Mouse (Mus musculus): ENCODE measurements around the gene Cx3cr1. TPM values are rescaled to one million over a fixed set of nuclear protein-coding genes. Genes with fewer than 3 reads are reported as not detected.

Cx3cr1 gene
- polyA plus RNA-seq, 1 experiment from 2014 or later = 10.5 TPM

DNA sequence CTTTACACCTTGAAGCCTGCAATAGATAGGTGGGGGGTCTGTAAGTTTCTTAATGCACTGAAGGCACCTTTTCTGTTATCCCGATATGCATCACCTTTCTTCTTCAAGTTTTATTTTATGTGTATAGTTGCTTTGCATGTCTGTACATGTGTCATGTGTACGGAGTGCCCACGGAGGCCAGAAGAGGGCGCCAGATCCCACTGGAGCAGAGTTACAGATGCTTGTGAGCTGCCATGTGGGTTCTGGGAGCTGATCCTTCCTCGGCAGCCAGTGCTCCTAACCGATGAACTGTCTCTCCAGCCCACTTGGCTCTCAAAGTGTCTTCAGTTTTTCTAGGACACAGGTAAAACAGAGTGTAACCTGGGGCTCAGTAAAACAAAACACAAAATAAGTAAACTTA is 11.6 kb upstream of the Cx3cr1 start:
- Histone ChIP-seq H3K36me3 (no peaks in the 10 kb centered on the region), H3K9ac (replicated peaks) (no peak overlapping the region), H3K9me3 (replicated peaks) (no peaks in the 10 kb centered on the region), H3K4me2 (no peak overlapping the region), H3K27ac (replicated peaks) (no peak overlapping the region), H3K4me1 (no peaks in the 10 kb centered on the region), H3K27me3 (replicated peaks) (no peaks in the 10 kb centered on the region), H3K4me3 (replicated peaks) (no peak overlapping the region)
- no peak for ATAC-seq (ENCODE audit: low FRiP score)
- WGBS = 78% methylated on average over 6 of the region's 6 CpGs

DNA sequence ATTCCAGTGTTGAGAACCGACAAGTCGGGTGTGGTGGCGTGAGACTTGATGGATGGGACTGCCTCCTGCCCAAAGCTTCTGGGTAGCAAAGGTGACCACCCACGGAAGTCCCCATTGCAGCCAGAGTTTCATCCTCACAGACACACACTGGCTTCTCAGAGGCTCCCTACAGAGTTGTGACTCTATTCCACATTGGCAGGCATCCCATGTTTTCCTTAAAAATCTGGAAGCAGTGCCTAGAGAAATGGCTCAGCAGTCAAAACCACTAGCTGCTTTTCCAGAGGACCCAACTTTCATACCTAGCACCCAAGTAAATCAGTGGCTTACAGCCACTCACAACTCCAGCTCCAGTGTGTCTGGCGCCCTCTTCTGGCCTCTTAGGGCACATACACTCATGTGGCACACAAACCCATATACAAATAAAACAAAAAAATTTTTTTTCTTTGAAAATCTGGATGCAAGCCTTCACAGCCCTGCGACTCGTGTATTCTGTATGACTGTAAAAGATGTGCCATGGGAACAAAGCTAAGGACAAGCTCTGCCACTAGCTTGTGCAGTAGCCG is 10.9 kb upstream of the Cx3cr1 start:
- ATAC-seq (ENCODE audit: low FRiP score) = no peak
- Histone ChIP-seq H3K4me1 (no peaks in the 10 kb centered on the region), H3K27me3 (replicated peaks) (no peaks in the 10 kb centered on the region), H3K36me3 (no peaks in the 10 kb centered on the region), H3K9me3 (replicated peaks) (no peaks in the 10 kb centered on the region), H3K9ac (replicated peaks) (no peak overlapping the region), H3K4me3 (replicated peaks) (no peak overlapping the region), H3K27ac (replicated peaks) (no peak overlapping the region), H3K4me2 (no peak overlapping the region)
- WGBS = 84% methylated on average over 8 of the region's 8 CpGs

- no peaks in the 10 kb centered on the region for H3K36me3 ChIP-seq
- no peaks in the 10 kb centered on the region for H3K9me3 ChIP-seq (replicated peaks)
- H3K27me3 ChIP-seq (replicated peaks) = no peaks in the 10 kb centered on the region
- no peak for ATAC-seq (ENCODE audit: low FRiP score)
- no peaks in the 10 kb centered on the region for H3K4me1 ChIP-seq
- H3K27ac ChIP-seq (replicated peaks) = no peak overlapping the region
- WGBS = 84% methylated on average over 7 of the region's 7 CpGs
- no peak overlapping the region for H3K4me3 ChIP-seq (replicated peaks)
- H3K9ac ChIP-seq (replicated peaks) = no peak overlapping the region
- H3K4me2 ChIP-seq = no peak overlapping the region
Observed at GRCm38 (mm10) chr9:120079901-120080300, 10.2 kb upstream of the Cx3cr1 start.

DNA sequence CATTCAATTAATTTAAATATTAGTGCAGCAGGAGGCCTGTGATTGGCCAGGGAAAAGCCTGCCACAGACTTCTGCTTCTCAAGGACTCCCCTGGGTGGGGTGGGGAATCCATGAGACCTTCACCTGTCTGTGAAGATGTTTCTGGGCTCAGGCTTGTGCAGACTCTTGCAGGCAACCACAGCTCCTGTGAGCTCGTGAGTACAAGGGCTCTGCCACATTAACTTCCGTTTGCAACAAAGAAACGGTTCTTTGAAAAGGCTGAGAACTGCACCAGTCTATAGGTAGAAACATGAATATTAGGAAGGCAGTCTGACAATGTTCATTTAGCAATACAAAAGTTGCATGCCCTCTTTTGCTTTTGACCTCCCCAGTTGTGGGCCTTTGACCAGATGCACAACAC is 8.6 kb upstream of the Cx3cr1 start:
- Histone ChIP-seq H3K4me2 (no peak overlapping the region), H3K9me3 (replicated peaks) (no peaks in the 10 kb centered on the region), H3K9ac (replicated peaks) (no peak overlapping the region), H3K4me1 (no peaks in the 10 kb centered on the region), H3K27me3 (replicated peaks) (no peaks in the 10 kb centered on the region), H3K27ac (replicated peaks) (no peak overlapping the region), H3K36me3 (no peaks in the 10 kb centered on the region), H3K4me3 (replicated peaks) (no peak overlapping the region)
- WGBS = 78% methylated on average over 3 of the region's 3 CpGs
- ATAC-seq (ENCODE audit: low FRiP score) = no peak

GRCm38 (mm10) chr9:120074516-120074915 is 4.8 kb upstream of the Cx3cr1 start:
- Histone ChIP-seq H3K36me3 (no peaks in the 10 kb centered on the region), H3K9me3 (replicated peaks) (no peaks in the 10 kb centered on the region), H3K27ac (replicated peaks) (no peak overlapping the region), H3K27me3 (replicated peaks) (no peaks in the 10 kb centered on the region), H3K9ac (replicated peaks) (no peak overlapping the region), H3K4me3 (replicated peaks) (no peak overlapping the region), H3K4me1 (no peaks in the 10 kb centered on the region), H3K4me2 (no peak overlapping the region)
- WGBS = 91% methylated on average over 7 of the region's 7 CpGs
- no peak for ATAC-seq (ENCODE audit: low FRiP score)

GRCm38 (mm10) chr9:120073169-120073568 is 3.5 kb upstream of the Cx3cr1 start:
- Histone ChIP-seq H3K9me3 (replicated peaks) (no peaks in the 10 kb centered on the region), H3K27ac (replicated peaks) (no peak overlapping the region), H3K36me3 (no peaks in the 10 kb centered on the region), H3K9ac (replicated peaks) (no peak overlapping the region), H3K4me1 (no peaks in the 10 kb centered on the region), H3K27me3 (replicated peaks) (no peaks in the 10 kb centered on the region), H3K4me2 (no peak overlapping the region), H3K4me3 (replicated peaks) (no peak overlapping the region)
- ATAC-seq (ENCODE audit: low FRiP score) = no peak
- 22% methylated on average over 3 of the region's 3 CpGs for WGBS

- Histone ChIP-seq H3K9ac (replicated peaks) (no peak overlapping the region), H3K4me3 (replicated peaks) (no peak overlapping the region), H3K4me1 (no peaks in the 10 kb centered on the region), H3K36me3 (no peaks in the 10 kb centered on the region), H3K27me3 (replicated peaks) (no peaks in the 10 kb centered on the region), H3K9me3 (replicated peaks) (no peaks in the 10 kb centered on the region), H3K27ac (replicated peaks) (no peak overlapping the region), H3K4me2 (no peak overlapping the region)
- ATAC-seq (ENCODE audit: low FRiP score) = no peak
- WGBS = 79% methylated on average over 2 of the region's 2 CpGs
Observed at GRCm38 (mm10) chr9:120071251-120071650, 1.6 kb upstream of the Cx3cr1 start.

DNA sequence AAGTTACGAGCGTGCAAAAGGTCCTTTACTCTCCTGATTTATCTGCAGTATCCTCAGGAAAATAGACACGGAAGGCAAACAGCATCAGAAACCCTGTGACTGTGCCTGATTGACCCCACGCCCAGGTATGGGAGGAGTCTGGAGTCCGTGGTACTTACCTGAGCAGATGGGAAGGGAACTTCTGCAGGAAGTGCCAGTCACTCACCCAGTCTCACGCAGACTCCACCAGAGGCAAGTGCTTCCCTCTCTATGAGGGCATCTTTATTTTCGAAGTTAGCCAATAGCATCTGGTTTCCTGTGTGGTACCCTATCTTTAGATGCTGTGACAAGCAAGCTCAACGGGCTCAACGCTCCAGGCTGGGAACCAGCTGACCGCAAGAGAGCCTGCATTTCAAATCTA is 1.6 kb downstream of the Cx3cr1 start:
- no peak overlapping the region for H3K9ac ChIP-seq (replicated peaks)
- no peaks in the 10 kb centered on the region for H3K36me3 ChIP-seq
- H3K4me1 ChIP-seq = no peaks in the 10 kb centered on the region
- no peak overlapping the region for H3K27ac ChIP-seq (replicated peaks)
- H3K27me3 ChIP-seq (replicated peaks) = no peaks in the 10 kb centered on the region
- H3K9me3 ChIP-seq (replicated peaks) = no peaks in the 10 kb centered on the region
- 68% methylated on average over 10 of the region's 10 CpGs for WGBS
- ATAC-seq (ENCODE audit: low FRiP score) = no peak
- no peak overlapping the region for H3K4me3 ChIP-seq (replicated peaks)
- H3K4me2 ChIP-seq = no peak overlapping the region

- WGBS = 82% methylated on average over 2 of the region's 2 CpGs
- Histone ChIP-seq H3K27ac (replicated peaks) (no peak overlapping the region), H3K4me1 (no peaks in the 10 kb centered on the region), H3K4me2 (no peak overlapping the region), H3K27me3 (replicated peaks) (no peaks in the 10 kb centered on the region), H3K9me3 (replicated peaks) (no peaks in the 10 kb centered on the region), H3K36me3 (no peaks in the 10 kb centered on the region), H3K4me3 (replicated peaks) (no peak overlapping the region), H3K9ac (replicated peaks) (no peak overlapping the region)
- ATAC-seq (ENCODE audit: low FRiP score) = no peak
Observed at GRCm38 (mm10) chr9:120067609-120068008, 2.1 kb downstream of the Cx3cr1 start.

DNA sequence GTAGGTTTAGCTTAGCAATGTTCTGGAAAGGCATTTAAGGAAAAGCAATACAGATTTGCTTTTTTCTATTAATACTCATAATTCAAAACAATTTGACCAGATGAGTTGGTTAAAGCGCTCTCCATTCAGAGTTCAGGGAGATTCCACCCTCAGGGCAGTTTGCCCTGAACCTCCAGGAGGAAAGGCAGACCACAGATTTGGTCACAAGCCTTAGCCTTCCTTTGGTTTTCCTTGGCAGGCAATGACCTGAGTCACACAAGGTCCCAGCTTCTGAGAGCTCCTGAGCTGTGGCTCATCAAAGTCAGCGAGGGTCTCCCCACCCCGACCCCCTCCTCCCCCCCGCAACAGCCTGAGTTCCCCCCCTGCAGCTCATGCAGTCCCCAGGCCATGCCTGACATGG is 5.4 kb downstream of the Cx3cr1 start:
- ATAC-seq (ENCODE audit: low FRiP score) = no peak

GRCm38 (mm10) chr9:120058730-120059129 is 10.9 kb downstream of the Cx3cr1 start:
- H3K27ac ChIP-seq (replicated peaks) = no peak overlapping the region
- ATAC-seq (ENCODE audit: low FRiP score) = no peak
- WGBS = 83% methylated on average over 3 of the region's 3 CpGs
- no peaks in the 10 kb centered on the region for H3K9me3 ChIP-seq (replicated peaks)
- no peaks in the 10 kb centered on the region for H3K27me3 ChIP-seq (replicated peaks)
- H3K36me3 ChIP-seq = no peaks in the 10 kb centered on the region
- H3K4me3 ChIP-seq (replicated peaks) = no peak overlapping the region
- no peaks in the 10 kb centered on the region for H3K4me1 ChIP-seq
- H3K4me2 ChIP-seq = no peak overlapping the region
- H3K9ac ChIP-seq (replicated peaks) = no peak overlapping the region

More for the DNA sequence above, 5.4 kb downstream of the Cx3cr1 start:
- Histone ChIP-seq H3K4me3 (replicated peaks) (no peak overlapping the region), H3K4me2 (no peak overlapping the region), H3K4me1 (no peaks in the 10 kb centered on the region), H3K27ac (replicated peaks) (no peak overlapping the region), H3K9ac (replicated peaks) (no peak overlapping the region), H3K36me3 (no peaks in the 10 kb centered on the region), H3K9me3 (replicated peaks) (no peaks in the 10 kb centered on the region), H3K27me3 (replicated peaks) (no peaks in the 10 kb centered on the region)
- 84% methylated on average over 4 of the region's 4 CpGs for WGBS

- Histone ChIP-seq H3K27me3 (replicated peaks) (no peaks in the 10 kb centered on the region), H3K27ac (replicated peaks) (no peak overlapping the region), H3K36me3 (no peaks in the 10 kb centered on the region), H3K9me3 (replicated peaks) (no peaks in the 10 kb centered on the region), H3K4me2 (no peak overlapping the region), H3K4me1 (no peaks in the 10 kb centered on the region), H3K9ac (replicated peaks) (no peak overlapping the region), H3K4me3 (replicated peaks) (no peak overlapping the region)
- WGBS = 78% methylated on average over 9 of the region's 9 CpGs
- no peak for ATAC-seq (ENCODE audit: low FRiP score)
Observed at GRCm38 (mm10) chr9:120056201-120056600, 13.5 kb downstream of the Cx3cr1 start.

All from neural tube, embryonic 15.5 days (tissue).